In the genomic region with DNA sequence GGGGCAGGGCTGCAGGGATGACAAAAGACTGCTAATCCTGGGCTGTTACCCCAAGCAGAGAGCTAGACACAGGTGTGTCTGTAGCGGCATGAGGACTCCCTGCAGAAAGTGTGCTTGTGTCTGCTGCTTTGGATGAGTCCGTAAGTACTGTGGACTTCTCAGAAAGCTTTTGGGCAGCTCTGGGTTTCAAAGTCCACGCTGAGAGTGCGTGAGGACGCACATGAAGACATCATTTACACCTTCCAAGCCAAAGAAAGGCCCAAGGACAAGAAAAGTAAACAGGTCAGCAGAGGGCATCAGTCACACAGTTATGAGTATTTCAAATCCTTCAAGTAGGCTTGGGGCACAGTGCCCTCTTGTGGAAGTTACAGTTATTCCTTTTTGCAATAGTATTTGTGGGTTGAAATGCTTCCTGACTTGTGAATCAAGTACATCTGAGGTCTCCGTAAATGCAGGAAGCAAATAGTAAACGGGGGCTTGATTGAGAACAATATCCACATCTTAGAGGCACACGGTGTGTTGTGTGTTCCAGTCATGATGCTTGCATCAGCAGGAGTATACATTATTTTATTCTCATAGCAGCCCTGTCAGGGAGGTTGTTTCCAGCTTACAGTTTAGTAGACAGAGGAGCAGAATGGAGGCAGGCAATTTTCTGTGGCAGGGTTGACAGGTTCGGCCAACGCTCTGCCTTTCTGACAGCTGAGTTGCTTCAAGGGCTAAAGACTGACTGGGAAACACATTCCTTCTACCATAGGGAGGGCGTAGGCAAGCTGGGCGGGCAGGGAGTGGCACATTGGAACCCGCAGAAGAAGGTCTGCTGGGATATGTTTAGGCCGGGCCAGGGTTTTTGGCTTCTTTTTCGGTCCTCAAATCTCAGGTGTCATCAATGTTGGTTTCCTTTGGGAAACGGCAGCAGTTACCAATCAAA, we compare ENCODE assay signal across 8 mouse cellular contexts. TPM values are rescaled to one million over a fixed set of nuclear protein-coding genes. Genes with fewer than 3 reads are reported as not detected.
DNase-seq lines count a peak whose midpoint lies in the region; ATAC-seq and TF ChIP-seq lines count a peak whose summit lies in the region.

No protein-coding gene starts in this region.

- DNase-seq in 3T3-L1 (ENCODE audit: low read depth, low spot score), result peak; percentile 95
- DNase-seq in adrenal gland, postnatal 14 days, result peak; percentile 84
- peak; percentile 94 for DNase-seq in embryonic facial prominence, embryonic 11.5 days (ENCODE audit: low spot score)
- peak; percentile 94 for DNase-seq in heart, adult 11 months
- peak; percentile 90 for DNase-seq in kidney, adult 2 months
- DNase-seq in midbrain, postnatal 0 days (ENCODE audit: low spot score), result peak; percentile 93
- peak; percentile 56 to 83 for DNase-seq in spleen, postnatal 10 days (ENCODE audit: low spot score in 2 of 2)

- no peaks in the 10 kb centered on the region for H3K27me3 ChIP-seq in embryonic facial prominence, embryonic 11.5 days (ENCODE audit: control insufficient read depth, insufficient read depth, low read length)
- H3K27me3 ChIP-seq in kidney, adult 2 months (replicated peaks; ENCODE audit: control insufficient read depth, insufficient read depth, low read length), result no peaks in the 10 kb centered on the region
- no peaks in the 10 kb centered on the region for H3K27me3 ChIP-seq in limb, embryonic 13.5 days
- H3K27me3 ChIP-seq in midbrain, postnatal 0 days (ENCODE audit: insufficient read depth, low read length), result no peaks in the 10 kb centered on the region

- H3K9me3 ChIP-seq in embryonic facial prominence, embryonic 11.5 days (replicated peaks; ENCODE audit: control insufficient read depth, low read length), result no peaks in the 10 kb centered on the region
- H3K9me3 ChIP-seq in limb, embryonic 13.5 days, result no peaks in the 10 kb centered on the region
- no peaks in the 10 kb centered on the region for H3K9me3 ChIP-seq in midbrain, postnatal 0 days (ENCODE audit: low read length)

- H3K4me1 ChIP-seq in embryonic facial prominence, embryonic 11.5 days (ENCODE audit: control insufficient read depth, insufficient read depth, low read length), result peaks cover 3% of the 10 kb centered on the region; the same call in 1 of the 2 replicates
- H3K4me1 ChIP-seq in kidney, adult 2 months (ENCODE audit: control insufficient read depth, insufficient read depth, low read length), result peaks cover 12% of the 10 kb centered on the region; the same call in 1 of the 2 replicates
- peaks cover 70% of the 10 kb centered on the region for H3K4me1 ChIP-seq in limb, embryonic 13.5 days
- H3K4me1 ChIP-seq in midbrain, postnatal 0 days (ENCODE audit: insufficient read depth, low read length), result 0 out of 2 replicates have a peak, but pooled peaks cover 5% of the 10 kb centered on the region

- H3K4me2 ChIP-seq in embryonic facial prominence, embryonic 11.5 days (ENCODE audit: low read depth, low read length), result no peak overlapping the region
- peak overlapping the region; percentile 19; the same call in 1 of the 2 replicates for H3K4me2 ChIP-seq in limb, embryonic 13.5 days (replicated peaks)
- H3K4me2 ChIP-seq in midbrain, postnatal 0 days (ENCODE audit: low read depth, low read length, poor library complexity, severe bottlenecking), result no peak overlapping the region

- H3K27ac ChIP-seq in embryonic facial prominence, embryonic 11.5 days (replicated peaks; ENCODE audit: low read depth, low read length), result no peak overlapping the region
- H3K27ac ChIP-seq in kidney, adult 2 months (ENCODE audit: insufficient read depth, low read depth, low read length), result no peak overlapping the region
- H3K27ac ChIP-seq in limb, embryonic 13.5 days, result peak overlapping the region; percentile 83
- no peak overlapping the region for H3K27ac ChIP-seq in midbrain, postnatal 0 days (ENCODE audit: low read depth, low read length)

- ATAC-seq in embryonic facial prominence, embryonic 11.5 days (replicated peaks; ENCODE audit: insufficient number of reproducible peaks, low FRiP score, low TSS enrichment, low read depth), result no peak; the same call in 1 of the 2 replicates
- ATAC-seq in limb, embryonic 13.5 days (ENCODE audit: low FRiP score, low read depth), result peak; percentile 57; the same call in 1 of the 2 replicates
- ATAC-seq in midbrain, postnatal 0 days (ENCODE audit: low FRiP score), result peak; percentile 75

- TF ChIP-seq CTCF in kidney, adult 2 months (conservative IDR thresholded peaks at IDR 0.05; ENCODE audit: insufficient read depth, insufficient read length, low read depth, low read length), result peak; percentile 41
- TF ChIP-seq CTCF in midbrain, postnatal 0 days (IDR thresholded peaks at IDR 0.05), result peak; percentile 99

- H3K4me3 ChIP-seq in embryonic facial prominence, embryonic 11.5 days (ENCODE audit: low read depth, low read length), result no peak overlapping the region
- H3K4me3 ChIP-seq in kidney, adult 2 months (ENCODE audit: insufficient read depth, low read depth, low read length), result no peak overlapping the region
- H3K4me3 ChIP-seq in limb, embryonic 13.5 days, result no peak overlapping the region
- no peak overlapping the region for H3K4me3 ChIP-seq in midbrain, postnatal 0 days (ENCODE audit: low read depth, low read length)

- 45% methylated on average over 16 of the region's 16 CpGs for WGBS in embryonic facial prominence, embryonic 11.5 days
- WGBS in kidney, adult 2 months, result 38% methylated on average over 16 of the region's 16 CpGs
- WGBS in limb, embryonic 13.5 days, result 41% methylated on average over 16 of the region's 16 CpGs
- 48% methylated on average over 16 of the region's 16 CpGs for WGBS in midbrain, postnatal 0 days

- no peak overlapping the region for H3K9ac ChIP-seq in embryonic facial prominence, embryonic 11.5 days (replicated peaks; ENCODE audit: low read length)
- no peak overlapping the region; the same call in 1 of the 2 replicates for H3K9ac ChIP-seq in limb, embryonic 13.5 days
- 0 out of 2 replicates have a peak overlapping the region, but pooled peaks have one; percentile 33 for H3K9ac ChIP-seq in midbrain, postnatal 0 days (replicated peaks; ENCODE audit: low read length, poor library complexity, severe bottlenecking)

- H3K36me3 ChIP-seq in embryonic facial prominence, embryonic 11.5 days (replicated peaks; ENCODE audit: control insufficient read depth, insufficient read depth, low read depth, low read length), result no peaks in the 10 kb centered on the region
- H3K36me3 ChIP-seq in kidney, adult 2 months (ENCODE audit: control insufficient read depth, insufficient read depth, low read length), result no peaks in the 10 kb centered on the region
- peaks cover 4% of the 10 kb centered on the region; the same call in 1 of the 2 replicates for H3K36me3 ChIP-seq in limb, embryonic 13.5 days
- H3K36me3 ChIP-seq in midbrain, postnatal 0 days (ENCODE audit: insufficient read depth, low read length), result no peaks in the 10 kb centered on the region

- TF ChIP-seq POLR2A in kidney, adult 2 months (IDR thresholded peaks at IDR 0.05; ENCODE audit: low read depth, low read length), result no peak

RNA-seq across cellular contexts. Expression of gene 4930558K02Rik, which starts 2.9 kb away (rescaled TPM):
- not detected in 2 replicates for total RNA-seq in adrenal gland, postnatal 14 days (2021)
- not detected in 2 replicates for polyA plus RNA-seq in embryonic facial prominence, embryonic 11.5 days (2014; fragmentation: Nextera tagmentation; extraction: Ambion mirVana)
- not detected in 2 replicates for polyA plus RNA-seq in kidney, adult 2 months (2012; rRNA removed)
- 0.26 TPM in 1 of 2 replicates, not detected in the other for polyA plus RNA-seq in limb, embryonic 13.5 days (2015; fragmentation: Nextera tagmentation; extraction: Ambion mirVana)
- total RNA-seq in midbrain, postnatal 0 days (2014; rRNA removed), result not detected in 2 replicates
- polyA plus RNA-seq in midbrain, postnatal 0 days (2015; fragmentation: Nextera tagmentation; extraction: Ambion mirVana), result 0.33 and 0.47 TPM in 2 replicates

RNA-seq across cellular contexts. Expression of gene Pigc, which starts 7.5 kb away (rescaled TPM):
- total RNA-seq in adrenal gland, postnatal 14 days (2021), result 18.0 and 23.1 TPM in 2 replicates
- 37.5 and 41.4 TPM in 2 replicates for polyA plus RNA-seq in embryonic facial prominence, embryonic 11.5 days (2014; fragmentation: Nextera tagmentation; extraction: Ambion mirVana)
- polyA plus RNA-seq in kidney, adult 2 months (2012; rRNA removed), result 15.6 and 16.6 TPM in 2 replicates
- polyA plus RNA-seq in limb, embryonic 13.5 days (2015; fragmentation: Nextera tagmentation; extraction: Ambion mirVana), result 53.9 and 57.3 TPM in 2 replicates
- total RNA-seq in midbrain, postnatal 0 days (2014; rRNA removed), result 12.1 and 14.5 TPM in 2 replicates
- polyA plus RNA-seq in midbrain, postnatal 0 days (2015; fragmentation: Nextera tagmentation; extraction: Ambion mirVana), result 22.6 and 26.2 TPM in 2 replicates
